Mouse (Mus musculus) gonadal fat pad, adult 2 months (tissue): Measurements from ENCODE around the gene Scamp3. TPM values are rescaled to one million over a fixed set of nuclear protein-coding genes. Genes with fewer than 3 reads are reported as not detected.
"Not testable (repeated sequence)": the region's sequence is repeated elsewhere in the genome, so short reads cannot be mapped to it uniquely, and the experiment has no call there.

ENCODE experiments used
- DNase-seq: peaks from one replicate; pipeline ENCODE4 v3.0.0-alpha.2; 2012; ENCODE audit warnings: low read depth
- polyA plus RNA-seq: library from polyadenylated mRNA; depleted of rRNA; stranded (reverse); fragments of >200 nt; gene quantifications from 2 replicates; pipeline ENCODE4 v1.2.3, GENCODE M21; 2012; rRNA removed

Scamp3 gene
- 105 and 120 TPM in 2 replicates for polyA plus RNA-seq

DNA sequence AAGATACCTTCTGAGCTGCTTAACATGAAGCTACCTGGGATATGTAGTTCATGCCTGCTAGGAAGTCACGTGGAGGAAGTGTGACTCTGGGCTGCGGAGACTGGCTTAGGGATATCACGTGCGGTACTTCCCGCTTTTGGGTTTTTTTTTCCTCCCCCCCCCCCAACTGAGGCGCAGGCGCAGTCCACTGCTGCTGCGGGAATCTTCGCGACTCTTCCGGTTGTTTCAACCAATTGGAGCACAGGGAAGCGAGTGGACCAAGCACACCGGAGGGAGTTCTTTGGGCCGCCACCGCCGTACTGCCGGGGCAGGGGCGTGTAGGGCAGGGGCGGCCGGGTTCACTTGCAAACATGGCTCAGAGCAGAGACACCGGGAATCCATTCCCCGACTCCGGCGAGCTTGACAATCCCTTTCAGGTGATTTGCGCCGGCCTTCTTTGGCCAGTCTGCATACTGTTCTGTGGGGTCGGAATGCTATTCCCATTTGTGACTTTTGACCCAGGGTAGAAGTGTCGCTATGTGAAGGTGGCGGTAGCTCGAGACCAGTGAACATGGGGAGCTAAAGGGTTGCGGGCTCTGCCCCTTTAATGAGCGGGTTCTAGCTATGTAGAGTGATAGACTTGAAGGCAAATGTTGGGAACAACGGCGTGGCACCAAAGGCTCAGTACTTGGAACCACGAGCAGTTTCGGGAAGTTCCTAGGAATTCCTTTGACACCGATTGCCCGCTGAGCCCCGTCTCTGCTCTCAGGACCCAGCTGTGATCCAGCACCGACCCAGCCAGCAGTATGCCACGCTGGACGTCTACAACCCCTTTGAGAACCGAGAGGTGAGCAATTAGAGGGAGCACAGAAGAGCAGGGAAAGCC is at the start of gene Scamp3:
Gene Scamp3 (plus strand): TSS at position 232 of the 865 bp plus-strand sequence.
- DNase-seq, result peak; percentile 90

DNA sequence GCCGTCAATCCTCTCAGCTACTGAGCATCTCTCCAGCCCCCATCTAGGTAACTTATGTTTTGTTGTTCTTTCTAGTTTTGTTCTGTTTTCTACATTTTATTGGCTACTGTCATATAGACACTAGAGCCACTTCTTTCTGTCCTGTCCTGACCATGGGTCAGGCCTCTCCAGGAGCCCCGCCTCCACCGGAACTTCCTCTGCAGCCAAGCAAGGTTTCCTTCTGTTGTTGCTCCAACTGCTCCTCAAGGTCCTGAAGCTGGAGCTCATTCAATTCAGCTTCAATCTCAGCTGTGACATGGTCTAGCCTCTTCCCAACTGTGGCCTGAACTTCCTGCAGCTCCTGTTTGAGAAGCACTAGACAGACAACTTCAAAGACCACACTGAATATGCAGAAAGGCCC is 47.4 kb upstream of the Scamp3 start:
- no peak for DNase-seq

DNA sequence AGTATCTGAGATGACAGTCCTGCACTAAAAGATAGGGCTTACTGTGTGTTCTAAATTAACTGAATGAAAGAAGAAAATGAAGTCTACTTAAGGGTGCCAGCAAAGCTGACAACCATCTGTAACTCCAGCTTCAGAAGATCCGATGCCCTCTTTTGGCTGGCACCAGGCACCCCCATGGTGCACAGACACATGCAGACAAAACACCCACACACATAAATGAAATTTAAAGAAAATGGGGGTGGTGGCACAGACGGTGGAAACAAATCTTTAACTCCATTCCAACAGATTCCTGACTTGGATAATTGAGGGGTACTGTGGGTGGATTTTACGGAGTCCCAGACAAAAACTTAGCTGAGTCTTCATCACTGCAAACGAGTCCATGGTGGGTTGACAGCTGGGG is 45.5 kb upstream of the Scamp3 start:
- no peak for DNase-seq

DNA sequence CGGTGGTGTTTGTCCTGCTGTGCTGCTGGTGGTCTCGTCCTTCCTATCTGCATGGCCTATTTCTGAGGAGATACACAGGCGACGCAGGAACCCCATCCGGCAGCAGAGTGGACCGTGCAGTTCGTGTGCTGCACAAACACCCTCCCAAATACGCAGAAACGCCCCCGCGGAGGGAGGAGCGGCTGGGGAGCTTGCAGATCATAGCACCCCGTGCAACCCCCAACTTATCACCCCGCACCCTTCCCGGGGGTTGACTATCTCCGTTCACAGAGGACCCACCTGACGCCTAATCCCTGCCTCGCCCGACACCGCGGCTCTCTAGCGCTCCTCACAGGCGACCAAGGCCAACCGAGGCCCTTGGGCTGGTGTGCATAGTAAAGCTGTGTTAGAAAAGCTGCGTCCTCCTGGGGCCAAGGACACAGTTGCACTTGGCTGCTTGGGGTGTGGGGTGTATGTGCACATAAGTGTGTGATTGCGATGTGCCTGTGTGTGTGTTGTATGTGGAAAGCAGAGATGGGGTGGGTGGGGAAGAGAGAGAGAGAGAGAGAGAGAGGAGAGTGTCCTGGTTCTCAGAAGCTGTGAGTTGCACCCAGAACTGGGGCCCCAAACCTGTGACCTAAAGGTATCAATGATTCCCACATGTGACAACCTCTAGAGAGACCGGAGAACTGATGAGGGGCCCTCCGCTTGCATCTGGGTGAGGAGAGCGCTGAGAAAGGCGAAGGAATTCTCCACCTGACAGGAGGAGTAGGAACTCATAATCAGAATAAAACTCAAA is 44.8 kb upstream of the Scamp3 start:
- DNase-seq, result no peak

DNA sequence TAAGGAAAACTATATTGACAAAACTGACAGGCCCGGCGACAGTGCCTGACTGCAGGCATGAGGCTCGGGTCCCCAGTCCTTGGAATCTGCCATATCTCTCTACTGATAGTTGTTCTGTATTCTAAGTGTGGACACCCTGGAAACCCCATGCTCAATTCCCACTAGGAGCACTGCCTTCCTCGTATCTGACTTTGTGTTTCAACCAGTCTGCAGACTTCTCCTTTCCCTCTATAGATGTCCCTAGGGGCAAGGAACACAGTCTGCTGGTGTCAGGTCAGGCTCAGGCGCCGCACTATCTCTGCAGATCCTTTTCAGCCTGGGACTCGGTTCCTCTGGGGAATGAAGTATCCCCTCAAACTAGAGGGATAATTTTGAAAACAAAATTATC is 44.2 kb upstream of the Scamp3 start:
- no peak for DNase-seq

DNA sequence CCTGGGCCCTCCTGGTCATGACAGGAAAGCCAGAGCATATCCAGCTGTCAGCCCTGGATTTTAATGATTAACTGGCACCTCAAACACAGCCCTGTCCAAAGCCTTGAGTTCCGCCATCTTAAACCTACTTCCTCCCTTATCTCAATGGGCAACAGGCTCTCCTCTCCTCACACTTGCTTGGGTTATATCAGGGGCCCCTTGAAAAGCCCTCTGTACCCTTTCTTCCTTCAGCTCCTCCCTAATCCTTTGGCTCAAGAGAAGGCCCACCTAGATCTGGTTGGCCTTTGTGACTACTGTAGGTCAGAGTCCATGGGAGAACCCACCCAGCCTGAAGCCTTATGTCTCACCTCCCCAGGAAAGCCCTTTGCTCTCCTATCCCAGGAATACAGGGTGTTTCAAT is 43.5 kb upstream of the Scamp3 start:
- no peak for DNase-seq

DNA sequence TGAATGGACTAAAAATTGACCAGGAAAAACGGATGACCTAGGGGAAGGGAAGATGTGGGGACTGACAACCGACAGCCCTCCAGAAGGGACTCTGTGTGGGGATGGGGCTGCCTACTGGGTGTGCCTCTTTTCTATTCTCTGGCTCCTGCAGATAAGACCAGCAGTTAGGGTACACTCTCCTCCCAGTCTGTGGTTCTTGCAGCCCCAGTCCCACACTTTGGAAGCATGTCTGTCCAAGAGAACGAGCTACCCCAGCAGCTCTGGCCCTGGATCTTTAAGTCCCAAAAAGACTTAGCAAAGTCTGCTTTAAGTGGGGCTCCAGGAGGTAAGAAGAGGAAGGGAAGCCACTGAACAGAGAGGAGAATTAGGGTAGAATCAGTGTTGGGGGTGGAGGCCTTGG is 41.3 kb upstream of the Scamp3 start, which contains the start of gene Pklr:
Gene Pklr (plus strand): TSS at position 185 of the 400 bp plus-strand sequence.
- DNase-seq, result no peak

DNA sequence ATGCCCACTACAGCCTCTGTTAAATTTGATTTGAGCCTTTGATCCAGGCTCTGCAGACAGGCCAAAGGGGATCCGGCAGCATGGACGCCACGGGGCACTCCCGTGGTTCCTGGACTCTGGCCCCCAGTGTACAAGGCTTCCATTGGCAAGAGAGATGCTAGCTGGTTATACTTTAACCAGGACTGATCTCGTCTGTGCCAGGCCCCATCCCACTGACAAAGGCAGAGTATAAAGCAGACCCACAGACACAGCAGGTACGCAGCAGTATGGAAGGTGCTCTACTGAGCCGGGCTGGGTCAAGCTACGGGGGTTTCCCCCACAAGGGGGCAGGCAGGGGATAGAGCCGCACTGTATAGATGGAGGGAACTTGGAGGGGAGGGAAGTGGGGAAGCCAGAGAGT is 40.9 kb upstream of the Scamp3 start:
- DNase-seq, result no peak

DNA sequence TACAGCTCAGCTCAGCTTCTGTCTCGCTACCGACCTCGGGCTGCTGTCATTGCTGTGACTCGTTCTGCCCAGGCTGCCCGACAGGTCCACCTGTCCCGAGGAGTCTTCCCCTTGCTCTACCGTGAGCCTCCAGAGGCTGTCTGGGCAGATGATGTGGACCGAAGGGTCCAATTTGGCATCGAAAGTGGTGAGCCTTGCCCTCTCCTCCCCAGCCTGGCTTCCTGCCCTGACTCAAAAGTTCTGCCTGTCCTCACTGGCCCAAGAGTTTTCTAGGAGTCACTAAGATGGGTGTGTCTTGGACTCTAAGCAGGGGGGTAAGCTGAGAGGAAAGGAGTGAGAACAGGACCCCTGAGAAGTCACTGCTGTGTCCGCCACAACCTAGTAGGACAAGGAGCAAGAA is 32.5 kb upstream of the Scamp3 start:
- DNase-seq, result no peak

DNA sequence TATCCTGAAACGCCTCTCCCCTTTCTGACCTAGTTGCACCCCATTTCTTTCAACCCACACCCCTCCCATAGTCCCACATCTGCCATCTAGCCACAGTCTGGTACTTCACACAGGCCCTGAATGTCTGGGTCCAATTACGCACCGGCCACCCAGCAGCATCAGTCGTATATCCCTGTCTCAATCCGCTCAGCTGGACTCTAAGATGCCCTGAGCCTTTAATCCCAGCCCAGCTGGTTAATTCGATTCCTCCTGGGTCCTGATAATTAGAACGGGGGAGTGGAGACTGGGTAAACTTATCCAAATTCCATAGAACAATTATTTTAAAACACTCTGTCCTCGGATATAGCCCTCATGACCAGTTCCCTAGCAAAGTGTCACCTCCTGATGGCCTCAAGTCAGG is 31.7 kb upstream of the Scamp3 start:
- no peak for DNase-seq

DNA sequence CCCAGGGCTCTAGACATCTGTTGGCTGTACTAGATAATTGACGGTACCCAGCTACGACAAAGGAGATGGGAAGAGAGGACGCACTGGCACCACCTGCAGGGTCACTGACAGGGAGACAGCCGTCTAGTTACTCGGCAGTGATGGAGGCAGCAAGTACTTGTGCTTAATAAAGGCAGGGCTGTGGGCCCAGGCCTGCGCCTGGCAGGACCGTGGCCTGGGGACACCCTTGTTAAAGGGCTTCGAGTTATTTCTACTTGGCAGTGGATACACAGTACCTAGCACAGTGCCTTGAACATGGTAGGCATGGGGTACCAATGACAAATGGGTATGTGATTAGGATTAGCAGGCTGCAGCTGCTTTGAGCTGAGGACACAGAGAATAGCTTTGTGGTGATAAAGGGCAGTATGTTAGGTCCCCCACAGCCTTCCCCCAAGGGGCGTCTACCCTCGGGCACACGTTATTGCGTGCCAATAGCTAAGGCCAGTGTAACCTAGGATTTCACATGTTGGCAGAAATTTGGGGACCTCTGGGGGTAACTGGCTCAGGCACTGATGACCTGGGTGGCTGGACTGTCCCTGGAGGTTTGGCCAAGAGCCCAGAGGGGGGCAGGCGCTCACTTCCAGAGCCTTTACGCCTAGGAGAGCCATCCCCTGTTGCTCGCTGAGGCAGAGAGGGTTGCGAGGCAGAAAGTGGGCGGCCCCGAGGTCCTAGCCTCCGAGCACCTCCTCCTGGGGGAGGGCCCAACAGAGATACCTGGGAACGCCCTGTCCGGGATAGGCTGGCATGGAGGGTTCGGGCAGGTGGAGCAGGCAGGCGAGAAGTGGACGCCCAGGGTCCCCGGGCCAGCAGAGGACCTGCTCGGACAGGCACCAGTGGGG is 29.9 kb upstream of the Scamp3 start:
- DNase-seq, result no peak

DNA sequence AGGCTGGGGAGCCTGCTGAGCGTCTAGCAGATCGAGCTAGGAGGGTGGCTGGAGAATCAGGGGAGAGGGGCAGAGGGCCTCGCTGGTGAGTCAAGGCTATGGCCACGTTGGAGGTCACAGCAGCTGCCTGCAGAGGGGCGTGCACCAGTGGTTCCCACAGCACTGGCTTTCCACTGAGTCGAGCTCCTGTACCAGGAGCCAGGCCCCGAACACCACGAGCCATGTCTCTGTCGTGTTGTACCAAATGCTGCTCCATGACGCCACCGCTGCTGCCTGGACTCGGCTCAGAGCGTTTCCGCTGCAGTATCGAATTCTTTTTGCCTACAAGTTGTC is 29.3 kb upstream of the Scamp3 start:
- DNase-seq, result no peak

DNA sequence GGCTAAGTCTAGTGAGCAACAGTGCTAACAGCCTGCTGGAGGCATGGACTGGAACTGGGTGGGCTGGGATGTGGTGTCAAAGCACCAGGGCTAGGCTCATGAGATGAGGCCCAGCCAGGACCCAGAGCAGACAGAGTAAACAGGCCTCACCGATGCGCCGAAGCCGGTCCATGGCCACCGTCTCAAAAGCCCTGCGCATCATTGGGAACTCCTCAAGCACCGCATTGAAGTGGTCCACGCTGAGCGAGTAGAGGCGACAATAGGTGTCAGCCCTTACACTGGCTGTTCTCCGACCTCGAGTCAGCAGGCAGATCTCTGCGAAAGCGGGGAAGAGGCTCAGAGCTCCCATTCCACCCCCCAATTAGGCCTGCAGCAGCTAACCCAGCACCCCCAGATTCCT is 28.7 kb upstream of the Scamp3 start:
- no peak for DNase-seq

DNA sequence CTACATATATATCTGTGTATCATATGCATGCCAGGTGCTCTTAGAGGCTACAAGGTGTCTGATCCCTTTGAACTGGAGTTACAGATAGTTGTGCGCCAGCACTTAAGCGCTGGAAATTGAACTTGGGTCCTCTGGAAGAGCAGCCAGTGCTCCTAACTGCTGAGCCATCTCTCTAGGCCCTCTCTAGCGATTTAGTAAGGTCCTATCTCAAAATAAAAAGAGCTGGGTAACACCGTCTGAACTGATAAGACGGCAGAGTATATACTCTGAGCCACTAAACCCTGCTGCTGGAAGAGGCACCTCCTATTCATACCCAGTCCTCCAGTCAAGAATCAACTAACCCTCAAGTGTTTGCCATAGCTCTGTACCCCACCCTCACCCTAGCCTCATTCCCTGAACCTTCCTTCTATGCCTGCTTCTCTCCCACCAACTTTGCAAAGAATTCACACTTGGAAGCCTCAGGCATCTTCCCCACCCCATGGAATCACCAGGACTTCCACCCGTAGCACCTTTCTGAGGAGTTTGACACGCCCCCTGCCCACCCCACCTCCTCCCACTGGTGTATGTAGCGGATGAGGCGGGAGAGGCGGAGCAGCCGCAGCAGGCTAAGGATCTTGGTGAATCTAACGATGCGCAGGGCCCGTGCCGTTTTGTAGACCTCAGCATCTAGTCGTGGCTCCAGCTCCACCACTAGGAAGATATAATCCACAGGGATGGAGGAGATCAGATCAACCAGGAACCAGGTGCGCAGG is 25.0 kb upstream of the Scamp3 start:
- DNase-seq, result no peak

DNA sequence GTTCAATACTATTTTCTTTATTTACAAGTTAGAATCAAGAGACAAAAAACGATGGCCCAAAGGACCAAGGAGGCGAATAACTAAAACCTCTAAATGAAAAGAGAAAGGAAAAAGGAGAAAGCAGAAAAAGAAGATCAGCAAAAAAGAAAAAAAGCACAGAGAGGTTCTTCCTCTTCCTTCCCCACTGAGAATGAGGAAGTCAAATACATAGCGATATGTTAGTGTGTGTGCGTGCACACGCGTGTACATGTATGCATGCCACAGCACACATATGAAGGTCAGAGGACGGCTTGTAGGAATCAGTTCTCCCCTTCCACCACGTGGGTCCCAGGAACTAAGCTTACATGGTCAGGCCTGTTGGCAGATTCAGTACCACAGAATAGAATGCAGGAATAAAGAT is 20.3 kb upstream of the Scamp3 start:
- DNase-seq, result no peak

DNA sequence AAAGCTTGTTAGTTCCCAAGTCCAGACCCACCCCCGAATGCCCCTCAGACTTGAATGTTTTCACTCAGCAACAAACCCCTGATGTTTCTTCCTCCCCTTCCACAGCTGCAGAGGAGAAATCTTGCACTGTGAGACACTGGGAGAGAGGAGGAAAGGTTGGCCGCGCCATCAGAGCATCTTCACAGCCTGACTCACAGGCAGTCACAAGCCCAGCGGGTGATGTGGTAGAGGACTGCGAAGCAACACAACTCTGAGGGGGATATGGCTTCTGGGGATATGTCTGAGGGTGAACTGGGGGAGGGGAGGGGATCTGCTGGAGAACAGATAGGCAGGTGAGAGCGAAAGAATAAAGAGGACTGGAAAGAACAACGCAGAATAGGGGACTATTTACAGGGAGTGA is 18.6 kb upstream of the Scamp3 start:
- DNase-seq, result no peak

DNA sequence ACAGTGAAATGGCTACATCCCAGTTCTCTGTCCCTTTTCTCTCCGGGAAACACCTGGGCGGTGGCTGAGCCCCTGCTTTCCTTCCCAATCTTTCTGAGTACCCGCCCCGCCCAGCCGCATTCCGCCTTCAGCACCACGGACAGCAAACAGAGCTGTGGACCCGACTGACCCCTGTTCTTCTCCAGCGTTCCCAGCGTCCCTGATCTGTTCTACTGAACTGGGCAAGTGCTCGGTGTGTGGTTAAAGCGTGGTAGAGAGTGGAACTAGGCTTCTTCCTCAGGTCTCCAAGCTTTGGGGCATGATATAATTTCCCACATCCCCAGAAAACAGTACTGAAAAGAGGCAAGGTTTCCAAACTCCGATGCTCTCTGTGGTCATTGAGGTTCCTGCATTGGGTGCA is 18.1 kb upstream of the Scamp3 start:
- no peak for DNase-seq

DNA sequence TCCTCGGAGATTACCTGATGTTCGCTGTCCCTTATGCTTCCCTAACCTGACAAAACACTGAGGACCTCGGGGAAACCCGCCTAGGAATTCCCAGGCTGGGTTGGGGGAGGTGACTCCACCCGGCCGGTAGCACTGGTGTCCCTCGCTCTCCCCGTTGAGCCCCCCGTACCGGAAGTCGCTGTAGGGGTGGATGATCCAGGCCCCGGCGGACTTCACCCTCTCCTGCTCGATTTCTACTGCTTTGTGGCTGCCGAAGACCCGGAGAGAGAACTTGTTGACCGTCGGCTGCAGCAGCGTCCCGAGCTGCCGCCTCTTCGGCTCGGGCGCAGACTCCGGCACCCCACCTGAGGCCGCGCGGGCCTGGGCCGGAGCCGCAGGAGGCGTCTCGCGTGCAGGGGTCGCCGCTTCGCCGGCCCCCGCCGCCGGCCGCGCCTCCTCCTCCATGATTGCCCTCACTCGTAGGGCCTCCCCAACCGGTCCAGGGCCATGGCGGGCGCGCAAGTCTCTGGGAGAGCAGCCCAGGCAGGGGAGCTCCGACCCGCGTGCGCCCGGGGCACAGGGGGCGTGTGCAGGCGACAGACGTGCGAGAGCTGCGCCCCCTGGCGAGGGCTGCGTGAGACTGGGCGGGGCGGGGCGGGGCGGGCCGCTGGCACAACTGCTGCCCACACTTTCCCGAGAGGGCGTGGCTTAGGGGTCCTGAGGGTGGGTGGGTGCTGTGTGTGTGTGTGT is 17.5 kb upstream of the Scamp3 start, which contains the start of gene Hcn3:
Gene Hcn3 (minus strand): TSS at position 581 of the 729 bp plus-strand sequence.
- DNase-seq, result no peak

DNA sequence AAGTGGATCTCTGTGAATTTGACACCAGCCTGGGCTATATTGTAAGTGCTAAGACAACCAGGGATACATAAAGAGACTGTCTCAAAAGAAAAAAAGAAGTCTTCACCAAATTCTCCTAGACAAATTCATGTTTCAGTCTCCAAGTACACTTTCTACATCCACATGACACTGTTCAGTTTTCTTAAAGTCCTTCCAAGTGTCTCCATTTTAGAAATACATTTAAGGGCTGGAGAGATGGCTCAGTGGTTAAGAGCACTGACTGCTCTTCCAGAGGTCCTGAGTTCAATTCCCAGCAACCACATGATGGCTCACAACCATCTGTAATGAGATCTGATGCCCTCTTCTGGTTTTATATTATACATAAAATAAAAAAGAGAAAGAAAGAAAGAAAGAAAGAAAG is 16.1 kb upstream of the Scamp3 start:
- DNase-seq, result not testable (repeated sequence)

DNA sequence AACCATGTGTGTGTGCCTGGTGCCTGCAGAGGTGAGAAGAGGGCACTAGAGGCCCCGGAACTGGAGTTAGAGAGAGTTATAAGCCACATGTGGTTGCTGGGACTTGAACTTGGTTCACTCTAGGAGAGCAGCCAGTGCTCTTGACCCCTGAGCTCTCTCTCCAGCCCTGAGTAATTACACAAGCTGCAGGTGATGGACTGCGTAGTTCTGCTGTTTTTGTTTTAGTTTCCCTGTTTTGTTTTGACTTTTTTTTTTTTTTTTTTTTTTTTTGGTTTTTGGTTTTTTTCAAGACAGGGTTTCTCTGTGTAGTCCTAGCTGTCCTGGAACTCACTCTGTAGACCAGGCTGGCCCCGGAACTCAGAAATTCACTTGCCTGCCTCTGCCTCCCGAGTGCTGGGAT is 15.5 kb upstream of the Scamp3 start:
- no peak for DNase-seq

DNA sequence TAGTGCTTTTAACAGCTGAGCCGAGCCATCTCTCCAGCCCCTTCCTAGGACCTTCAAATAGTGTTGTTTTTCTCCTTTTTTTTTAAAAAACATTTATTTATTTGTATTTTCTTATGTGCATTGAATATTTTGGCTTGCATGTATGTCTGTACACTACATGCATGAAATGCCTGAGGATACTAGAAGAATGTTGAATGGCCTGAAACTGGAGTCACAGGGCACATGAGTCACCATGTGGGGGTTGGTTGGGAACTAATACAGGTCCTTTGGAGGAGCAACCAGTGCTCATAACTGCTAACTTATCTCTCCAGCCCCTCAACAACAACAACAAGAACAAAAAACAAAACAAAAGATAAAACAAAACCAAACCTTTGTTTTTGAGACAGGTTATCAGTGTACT is 14.2 kb upstream of the Scamp3 start:
- DNase-seq, result no peak
